Mouse (Mus musculus) layer of hippocampus, adult 2 months (tissue): ENCODE results near the gene Slc6a6. TPM values are rescaled to one million over a fixed set of nuclear protein-coding genes. Genes with fewer than 3 reads are reported as not detected.

Experiments used
- DNase-seq, 2 experiments: peaks; one replicate each; pipeline ENCODE4 v3.0.0; 2022; ENCODE audit warnings: low spot score in 2 of 2
- H3K27ac ChIP-seq: fragments of 200-600 bp; 2 replicates; pipeline ENCODE4 v1.8.1; 2022
- H3K4me3 ChIP-seq: fragments of 200-600 bp; 2 replicates; pipeline ENCODE4 v1.8.1; 2022; ENCODE audit warnings: mild to moderate bottlenecking
- CTCF ChIP-seq: fragments of 200-600 bp; conservative IDR thresholded peaks from 2 replicates; pipeline ENCODE4 v1.8.1; 2022; ENCODE audit warnings: antibody characterized with exemption, mild to moderate bottlenecking, moderate library complexity
- long read RNA-seq, 2 experiments: library from polyadenylated mRNA; stranded (forward); transcript quantifications; one replicate each; pipeline ENCODE4 v2.0.0; 2021; ENCODE audit warnings: borderline mapping rate in 2 of 2
- total RNA-seq, 2 experiments: library from RNA; stranded (reverse); gene quantifications; 2 replicates each; pipeline ENCODE4 v1.2.3; 2021

The Slc6a6 gene
- 100 to 1,000 TPM; 136 to 138 TPM for total RNA-seq
- long read RNA-seq, experiment 1, full-length matches to known transcripts: 20 of 41 reads
- long read RNA-seq, experiment 1, partial matches to known transcripts: 1 of 41 reads
- long read RNA-seq, experiment 1, other reads (novel, unspliced or antisense): 20 of 41 reads
- long read RNA-seq, experiment 2, full-length matches to known transcripts: 31 of 71 reads
- long read RNA-seq, experiment 2, partial matches to known transcripts: 8 of 71 reads
- long read RNA-seq, experiment 2, other reads (novel, unspliced or antisense): 32 of 71 reads

DNA sequence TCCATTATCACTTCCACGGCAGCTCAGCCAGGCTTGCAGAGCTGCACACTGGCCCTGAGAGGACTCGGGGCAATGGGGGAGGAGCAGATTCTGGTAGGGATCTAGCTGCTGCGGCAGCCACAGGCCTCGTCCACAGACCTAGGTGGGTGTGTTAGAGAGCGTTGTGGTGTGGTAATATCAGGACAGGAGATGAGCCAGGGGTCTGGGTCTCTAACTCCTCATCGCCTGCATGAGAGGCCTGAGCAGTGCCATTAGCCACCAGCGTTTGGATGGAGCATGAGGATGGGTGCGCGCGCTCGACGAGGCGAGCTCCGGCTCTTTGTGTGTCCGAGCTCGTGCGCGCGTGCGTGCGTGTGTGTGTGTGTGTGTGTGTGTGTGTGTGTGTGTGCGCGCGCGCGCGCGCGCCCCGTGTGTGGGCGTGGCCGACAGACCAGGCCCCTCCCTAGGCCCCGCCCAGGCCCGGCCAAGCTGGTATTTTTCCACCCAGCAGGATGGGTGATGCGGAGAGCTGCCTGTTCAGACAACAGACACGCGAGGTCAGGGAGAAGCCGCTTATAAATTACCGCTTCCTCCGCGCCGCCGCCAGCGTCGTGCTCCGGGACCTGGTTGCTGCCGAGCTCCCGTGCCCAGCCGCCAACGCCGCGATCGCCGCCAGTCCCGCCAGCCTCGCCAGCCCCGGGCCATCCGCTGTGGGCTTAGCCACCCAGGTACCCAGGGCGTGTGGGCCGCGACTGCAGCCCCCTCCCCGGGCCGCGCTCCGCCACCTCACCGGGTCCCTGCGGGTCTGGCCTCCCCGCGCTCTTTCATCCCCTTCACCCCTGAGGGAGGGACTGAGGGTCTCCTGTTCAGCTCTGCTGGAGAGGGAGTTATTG is at the start of gene Slc6a6:
Gene Slc6a6, plus strand, starts transcription at position 452 of the 872 bp plus-strand sequence.
- peak within 1 kb of the TSS; percentile 99 for H3K27ac ChIP-seq
- peak within 1 kb of the TSS; percentile 83 for H3K4me3 ChIP-seq
- peak; percentile 94 to 95 for DNase-seq
- TF ChIP-seq CTCF: no peak

DNA sequence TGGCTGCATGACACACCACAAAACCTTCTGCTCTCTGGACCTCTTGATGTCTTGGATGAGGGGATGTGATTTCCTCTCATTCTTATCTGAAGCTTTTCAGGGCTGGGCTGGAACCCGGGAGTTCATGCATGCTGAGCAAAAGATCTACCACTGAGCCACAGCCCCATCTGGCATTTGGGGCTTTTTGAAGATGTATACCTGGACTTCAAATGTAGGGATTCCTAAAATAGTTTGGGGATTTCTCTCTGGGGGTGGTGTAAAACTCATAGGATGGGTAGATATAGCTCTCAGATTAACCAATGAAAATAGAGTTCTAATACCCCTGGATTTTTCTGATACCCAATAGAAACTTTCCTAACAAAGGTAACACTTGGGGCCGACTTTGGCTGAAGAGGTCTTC is 49.4 kb upstream of the Slc6a6 start:
- DNase-seq: no peak
- H3K4me3 ChIP-seq: no peak overlapping the region
- no peak for TF ChIP-seq CTCF
- H3K27ac ChIP-seq: no peak overlapping the region

DNA sequence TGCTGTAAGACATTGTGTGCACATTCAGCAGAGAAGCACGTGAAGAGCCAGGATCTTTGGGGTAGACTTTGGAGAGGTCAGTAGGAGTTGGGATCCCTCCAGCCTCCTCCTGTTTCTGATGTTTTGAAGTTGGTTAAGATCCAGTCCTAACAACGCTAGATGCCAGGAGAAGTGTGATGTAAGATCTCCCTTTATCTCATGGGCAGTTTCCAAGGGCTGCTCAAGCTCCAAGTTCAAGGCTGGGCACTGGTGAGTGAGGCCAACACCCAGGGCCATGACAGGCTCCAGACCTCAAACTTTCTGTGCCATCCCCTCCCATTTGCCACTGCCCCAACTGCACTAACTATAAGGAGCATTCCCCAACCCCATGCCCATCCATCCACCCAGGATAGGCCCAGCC is 49.0 kb upstream of the Slc6a6 start:
- TF ChIP-seq CTCF: no peak
- Histone ChIP-seq H3K4me3 (no peak overlapping the region), H3K27ac (no peak overlapping the region)
- DNase-seq: no peak

DNA sequence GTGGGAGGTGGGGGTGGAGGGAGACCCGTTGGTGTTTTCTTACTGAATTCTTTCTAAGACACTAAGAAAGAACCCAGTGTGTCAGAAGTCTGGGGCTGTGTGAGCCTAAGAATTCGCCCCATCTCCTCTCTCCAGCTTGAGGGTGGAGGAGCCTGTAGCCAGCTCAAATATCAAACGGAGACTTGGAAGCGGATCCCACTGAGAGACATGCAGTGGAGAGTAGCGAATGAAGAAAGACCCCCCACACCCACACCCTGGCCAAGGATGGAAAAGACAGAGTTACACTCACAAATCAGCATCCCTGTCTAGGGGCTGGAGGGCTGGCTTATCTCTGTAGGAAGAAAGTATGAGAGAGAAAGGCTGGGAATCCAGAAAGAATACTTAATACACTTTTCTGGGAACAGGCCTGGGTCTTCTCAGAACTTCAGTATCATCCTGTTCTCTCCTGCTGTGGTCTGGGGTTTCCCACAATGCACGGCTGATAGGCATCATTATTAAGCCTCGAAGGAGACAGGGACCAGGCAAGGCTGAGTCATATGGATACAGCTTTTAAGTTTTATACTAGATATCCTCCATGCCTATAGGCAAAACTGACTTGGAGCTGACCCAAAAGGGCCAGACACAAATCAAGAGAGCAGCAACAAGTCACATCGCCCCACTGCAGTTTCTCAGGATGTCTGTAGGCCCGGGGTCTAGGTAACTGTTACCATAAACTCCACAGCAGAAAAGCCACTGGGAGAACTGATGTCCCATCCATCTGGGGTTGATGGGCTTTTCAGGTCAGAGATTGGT is 45.5 kb upstream of the Slc6a6 start:
- DNase-seq: no peak
- TF ChIP-seq CTCF: no peak
- no peak overlapping the region for H3K27ac ChIP-seq
- H3K4me3 ChIP-seq: no peak overlapping the region

DNA sequence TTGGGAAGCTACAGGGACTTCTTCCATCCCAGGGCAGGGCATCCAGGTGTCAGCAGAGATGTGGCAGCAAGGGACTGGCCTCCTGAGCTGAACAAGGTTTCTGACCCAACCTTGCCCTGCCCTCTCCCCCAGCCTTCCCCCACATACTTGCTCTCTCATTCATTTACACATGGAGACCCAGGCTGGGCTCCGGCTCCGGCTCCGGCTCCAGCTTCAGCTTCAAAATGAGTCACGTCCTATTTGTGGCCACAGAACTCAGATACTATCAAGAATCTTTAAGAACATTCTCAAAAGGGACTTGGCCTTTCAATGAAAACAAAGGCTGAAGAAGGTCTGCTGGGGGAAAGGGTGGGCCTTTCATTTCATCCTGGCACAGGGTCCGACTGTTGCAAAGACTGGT is 40.8 kb upstream of the Slc6a6 start:
- H3K27ac ChIP-seq: no peak overlapping the region
- no peak for DNase-seq
- no peak overlapping the region for H3K4me3 ChIP-seq
- TF ChIP-seq CTCF: no peak

DNA sequence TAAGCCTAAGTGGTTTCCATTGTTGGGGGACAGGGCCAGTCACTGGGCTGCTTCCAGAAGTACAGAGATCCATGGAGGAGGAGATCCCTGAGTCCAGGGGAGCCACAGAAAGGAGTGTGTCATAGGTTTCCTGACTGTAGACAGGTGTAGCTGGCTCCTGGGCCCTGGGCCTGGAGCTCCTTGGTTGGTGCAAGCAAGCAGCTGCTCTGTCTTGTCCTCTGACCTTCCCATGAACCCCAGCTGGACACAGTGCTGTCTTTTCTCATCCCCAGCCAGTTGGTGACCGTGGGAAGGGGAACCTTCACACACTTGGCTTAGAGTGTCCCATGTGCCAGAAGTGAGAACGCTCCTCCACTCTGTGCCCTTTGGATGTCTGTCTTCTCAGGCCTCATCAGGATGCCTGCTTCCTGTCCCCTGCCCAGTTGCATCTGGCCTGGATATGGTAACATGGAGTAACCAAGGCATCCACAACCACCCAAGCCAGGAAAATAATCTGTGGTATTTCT is 40.4 kb upstream of the Slc6a6 start:
- TF ChIP-seq CTCF: no peak

DNA sequence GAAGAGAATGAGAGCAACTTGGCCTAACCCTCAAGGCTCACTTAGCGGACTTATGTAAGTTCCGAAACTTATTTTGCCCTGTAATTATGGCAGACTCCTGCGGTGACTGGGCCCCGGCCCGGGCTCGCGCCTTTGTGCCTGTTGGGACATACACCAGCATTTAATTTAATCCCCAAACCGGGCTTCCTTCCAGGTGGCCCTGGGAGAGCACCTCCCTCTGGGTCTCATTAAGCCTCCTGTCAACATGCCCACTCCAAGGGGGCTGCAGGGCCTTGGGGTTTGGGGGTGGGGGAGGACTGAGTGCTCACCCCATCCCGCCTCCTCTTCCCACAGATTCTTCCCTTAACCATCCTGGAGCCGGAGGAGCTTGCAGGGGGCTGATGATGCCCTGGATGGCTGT is 37.8 kb upstream of the Slc6a6 start:
- H3K4me3 ChIP-seq: no peak overlapping the region
- TF ChIP-seq CTCF: no peak
- peak; percentile 19 to 48 for DNase-seq
- no peak overlapping the region for H3K27ac ChIP-seq

More for the DNA sequence above, 40.4 kb upstream of the Slc6a6 start:
- no peak for DNase-seq
- no peak overlapping the region for H3K4me3 ChIP-seq
- H3K27ac ChIP-seq: no peak overlapping the region

DNA sequence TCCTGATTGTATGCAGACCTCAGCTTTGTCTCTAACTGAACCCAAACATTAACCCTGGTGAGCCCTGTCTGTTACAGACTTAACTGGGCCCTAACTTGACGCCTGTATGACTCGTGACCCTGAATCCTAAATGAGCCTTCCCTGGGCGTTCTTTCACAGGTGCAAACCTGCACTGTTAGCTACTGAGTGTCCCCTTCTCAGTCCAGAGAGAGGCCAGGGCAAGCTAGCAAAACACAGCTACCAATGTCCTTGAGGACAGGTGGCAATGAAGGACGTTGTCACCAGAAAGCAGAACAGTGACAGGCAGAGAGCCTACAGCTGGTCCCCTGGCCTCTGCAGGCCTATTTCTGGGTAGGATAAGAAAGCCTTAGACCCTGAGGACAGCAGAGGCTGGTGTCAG is 37.0 kb upstream of the Slc6a6 start:
- no peak for TF ChIP-seq CTCF
- no peak for DNase-seq
- H3K27ac ChIP-seq: no peak overlapping the region
- no peak overlapping the region for H3K4me3 ChIP-seq

DNA sequence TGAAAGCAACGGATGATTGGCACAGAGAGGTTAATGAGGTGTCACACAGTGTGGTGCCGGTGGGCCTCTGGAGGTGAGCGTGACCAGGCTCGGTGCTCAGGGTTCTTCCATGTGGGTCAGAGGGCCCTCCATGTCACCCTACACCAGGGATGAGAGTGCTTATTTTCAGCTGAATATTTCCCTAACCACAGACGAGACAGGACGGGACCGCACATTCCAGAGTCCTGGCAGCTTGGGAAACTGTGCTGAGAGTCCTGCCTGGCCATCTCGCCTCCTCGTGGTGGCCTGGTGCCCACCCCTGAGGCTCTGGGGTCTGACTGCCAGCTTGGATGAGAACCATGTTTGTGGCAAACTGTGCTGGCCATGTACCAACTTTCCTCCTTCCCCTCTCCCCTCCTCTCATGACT is 36.5 kb upstream of the Slc6a6 start:
- no peak overlapping the region for H3K27ac ChIP-seq
- TF ChIP-seq CTCF: no peak

DNA sequence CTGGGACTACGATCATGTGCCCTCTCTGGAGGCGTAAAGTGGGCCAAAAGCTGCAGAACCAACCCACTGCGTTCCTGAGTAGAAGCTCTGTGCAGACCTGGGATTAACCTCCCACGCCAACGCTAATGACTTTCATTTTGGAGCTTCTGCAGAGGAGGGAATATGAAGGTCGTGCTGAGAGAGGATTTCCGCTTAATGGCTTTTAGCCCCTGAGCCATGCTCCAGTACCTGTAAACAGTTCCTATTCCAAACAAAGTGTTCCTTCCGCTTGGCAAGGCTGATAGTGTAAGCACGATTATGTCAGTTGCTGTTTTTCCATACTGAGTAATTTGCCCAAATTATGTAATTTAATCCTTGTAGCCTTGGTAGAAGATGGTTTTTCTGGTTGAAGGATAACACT is 33.6 kb upstream of the Slc6a6 start:
- no peak for DNase-seq

More for the DNA sequence above, 36.5 kb upstream of the Slc6a6 start:
- DNase-seq: no peak
- no peak overlapping the region for H3K4me3 ChIP-seq

DNA sequence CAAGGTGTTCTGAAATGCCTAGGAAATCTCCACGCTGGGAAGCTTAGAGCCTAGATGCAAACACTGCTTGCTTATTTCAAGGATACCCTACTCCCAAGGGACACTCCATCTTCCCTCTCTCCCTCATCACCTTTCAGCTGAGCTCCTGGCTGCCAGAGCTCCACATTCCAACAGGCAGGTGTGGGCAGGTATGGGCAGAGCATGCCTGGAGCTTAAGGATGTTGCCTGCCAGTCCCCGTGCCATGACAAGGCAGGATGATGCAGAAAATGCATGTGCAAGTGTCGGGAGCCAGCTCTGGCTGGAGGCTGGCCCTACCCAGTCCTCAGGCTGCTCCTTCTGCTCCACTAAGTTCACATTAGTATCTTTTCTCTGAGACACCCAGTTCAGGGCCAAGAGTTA is 31.6 kb upstream of the Slc6a6 start:
- Histone ChIP-seq H3K4me3 (no peak overlapping the region), H3K27ac (no peak overlapping the region)
- DNase-seq: no peak
- TF ChIP-seq CTCF: no peak

More for the DNA sequence above, 33.6 kb upstream of the Slc6a6 start:
- Histone ChIP-seq H3K27ac (no peak overlapping the region), H3K4me3 (no peak overlapping the region)
- no peak for TF ChIP-seq CTCF

DNA sequence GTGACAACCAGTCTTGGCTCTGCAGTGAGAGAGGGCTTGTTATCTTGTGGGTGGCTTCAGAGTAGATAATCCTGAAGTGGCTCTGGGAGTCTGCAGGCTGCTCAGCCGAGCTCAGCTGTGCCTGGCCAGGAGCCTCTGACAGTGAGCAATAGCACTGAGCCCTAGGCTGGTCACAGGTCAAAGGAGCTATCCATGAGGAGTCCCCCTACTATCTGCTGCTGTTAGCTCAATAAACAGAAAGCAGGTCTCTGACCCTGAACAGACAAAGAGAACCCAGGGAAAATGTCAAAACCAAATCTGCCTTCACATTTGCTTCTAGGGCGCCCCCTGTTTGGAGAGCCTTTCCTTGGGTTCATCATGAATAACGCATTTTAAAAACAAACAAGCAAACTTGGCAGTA is 28.6 kb upstream of the Slc6a6 start:
- DNase-seq: no peak
- Histone ChIP-seq H3K27ac (no peak overlapping the region), H3K4me3 (no peak overlapping the region)
- peak; percentile 34; the same call in 1 of the 2 replicates for TF ChIP-seq CTCF
